Mouse (Mus musculus) gastrocnemius, postnatal 4 days (tissue): ENCODE measurements around the gene Hoxc12. TPM values are rescaled to one million over a fixed set of nuclear protein-coding genes. Genes with fewer than 3 reads are reported as not detected.
A peak's percentile ranks its signal among the peaks of the same experiment; 100 is the strongest.

Source experiments
- DNase-seq, 2 experiments: peaks; one replicate each; pipeline ENCODE4 v3.0.0; 2021 to 2022; ENCODE audit warnings: low spot score in 2 of 2, mixed read lengths in 2 of 2
- total RNA-seq, 2 experiments: library from RNA; stranded (reverse); gene quantifications; 2 replicates each; pipeline ENCODE4 v1.2.3; 2021

Hoxc12 gene
- total RNA-seq, 2 experiments from 2014 or later: not detected

- peak in 1 of 2 experiments; percentile 74 for DNase-seq
Observed at GRCm38 (mm10) chr15:102963671-102964640, 27.4 kb downstream of the Hoxc12 start.

GRCm38 (mm10) chr15:102965003-102965891 lies 28.7 kb downstream of the Hoxc12 start:
- no peak for DNase-seq

- DNase-seq: peak; percentile 96 to 97
Observed at GRCm38 (mm10) chr15:102965892-102966775, 29.6 kb downstream of the Hoxc12 start.

- DNase-seq: no peak
Observed at GRCm38 (mm10) chr15:102966776-102967311, 30.3 kb downstream of the Hoxc12 start, which contains the start of gene Hoxc10. TSS of gene Hoxc10 (plus strand) at chr15:102966796.

GRCm38 (mm10) chr15:102967312-102967510 lies 30.7 kb downstream of the Hoxc12 start, which contains the start of gene Hoxc5:
TSS of gene Hoxc5 (plus strand) at chr15:102967443.
- DNase-seq: no peak

- no peak for DNase-seq
Observed at GRCm38 (mm10) chr15:102967511-102968397, 31.2 kb downstream of the Hoxc12 start.

GRCm38 (mm10) chr15:102969296-102969695 lies 32.7 kb downstream of the Hoxc12 start:
- DNase-seq: no peak

- DNase-seq: no peak
Observed at GRCm38 (mm10) chr15:102970740-102971139, 34.2 kb downstream of the Hoxc12 start.

GRCm38 (mm10) chr15:102972254-102972653 lies 35.7 kb downstream of the Hoxc12 start:
- DNase-seq: no peak

GRCm38 (mm10) chr15:102972753-102973152 lies 36.2 kb downstream of the Hoxc12 start:
- no peak for DNase-seq

GRCm38 (mm10) chr15:102975034-102975433 lies 38.5 kb downstream of the Hoxc12 start:
- DNase-seq: no peak

- DNase-seq: peak in 1 of 2 experiments; percentile 54
Observed at GRCm38 (mm10) chr15:102975688-102976111, 39.1 kb downstream of the Hoxc12 start.

- no peak for DNase-seq
Observed at GRCm38 (mm10) chr15:102976171-102976570, 39.6 kb downstream of the Hoxc12 start, which contains the start of gene Hoxc9. TSS of gene Hoxc9 (plus strand) at chr15:102976439.

- no peak for DNase-seq
Observed at GRCm38 (mm10) chr15:102976631-102977422, 40.3 kb downstream of the Hoxc12 start.

- no peak for DNase-seq
Observed at GRCm38 (mm10) chr15:102977423-102977974, 40.9 kb downstream of the Hoxc12 start.

GRCm38 (mm10) chr15:102978615-102979515 lies 42.3 kb downstream of the Hoxc12 start:
- no peak for DNase-seq

GRCm38 (mm10) chr15:102979936-102980335 lies 43.4 kb downstream of the Hoxc12 start:
- DNase-seq: no peak
